Mouse (Mus musculus) lung, embryonic 14.5 days (tissue): ENCODE data around the gene Mgat3. TPM values are rescaled to one million over a fixed set of nuclear protein-coding genes. Genes with fewer than 3 reads are reported as not detected.
A peak's percentile ranks its signal among the peaks of the same experiment; 100 is the strongest.

ENCODE experiments used
- ATAC-seq: fragments of 200-750 bp; cut with Nextera tagmentation; 2 replicates; pipeline ENCODE4 v1.8.0; 2017; ENCODE audit warnings: mild to moderate bottlenecking, moderate TSS enrichment, moderate library complexity; ENCODE audit not compliant: insufficient read depth
- DNase-seq: peaks from one replicate; pipeline ENCODE4 v3.0.0-alpha.2; 2015
- H3K27ac ChIP-seq: fragments of 300-500 bp; sonication (generic); 2 replicates; pipeline ENCODE4 v1.5.1; 2014; ENCODE audit warnings: low read depth, mild to moderate bottlenecking, moderate library complexity
- H3K27me3 ChIP-seq: fragments of 300-500 bp; sonication (generic); 2 replicates; pipeline ENCODE4 v1.6.1; 2014; ENCODE audit warnings: low read length, control low read depth; ENCODE audit not compliant: insufficient read depth
- H3K36me3 ChIP-seq: fragments of 300-500 bp; sonication (generic); 2 replicates; pipeline ENCODE4 v1.6.1; 2014; ENCODE audit warnings: control low read depth; ENCODE audit not compliant: insufficient read depth
- H3K4me1 ChIP-seq: fragments of 300-500 bp; sonication (generic); 2 replicates; pipeline ENCODE4 v1.6.1; 2014; ENCODE audit warnings: antibody characterized with exemption, control low read depth; ENCODE audit not compliant: insufficient read depth
- H3K4me2 ChIP-seq: fragments of 300-500 bp; sonication (generic); 2 replicates; pipeline ENCODE4 v1.6.1; 2014; ENCODE audit warnings: mild to moderate bottlenecking
- H3K4me3 ChIP-seq: fragments of 300-500 bp; sonication (generic); 2 replicates; pipeline ENCODE4 v1.5.1; 2014; ENCODE audit warnings: low read depth, low read length
- H3K9ac ChIP-seq: fragments of 300-500 bp; sonication (generic); 2 replicates; pipeline ENCODE4 v1.6.1; 2014
- H3K9me3 ChIP-seq: fragments of 300-500 bp; sonication (generic); 2 replicates; pipeline ENCODE4 v1.6.1; 2016; ENCODE audit warnings: low read depth, low read length, control low read depth
- CTCF ChIP-seq: IDR thresholded peaks from 2 replicates; pipeline ENCODE4 v1.5.1; 2016; ENCODE audit warnings: antibody characterized with exemption, low read depth
- whole genome bisulfite sequencing: fragments of 180-500 bp; shearing (Covaris S2); extraction: QIAGEN DNeasy Blood & Tissue Kit; methylation state at CpG from one replicate; pipeline ENCODE4 v1.1.7; 2014; 5-methylcytosine and 5-hydroxymethylcytosine counted together
- polyA plus RNA-seq: library from polyadenylated mRNA; unstranded; fragments of >200 nt; fragmentation: Nextera tagmentation; extraction: Ambion mirVana; gene quantifications from 2 replicates; pipeline ENCODE4 v1.2.1, GENCODE M21; 2014

Mgat3 gene
- polyA plus RNA-seq, 1 experiment from 2014 or later, result 7.7 TPM

DNA sequence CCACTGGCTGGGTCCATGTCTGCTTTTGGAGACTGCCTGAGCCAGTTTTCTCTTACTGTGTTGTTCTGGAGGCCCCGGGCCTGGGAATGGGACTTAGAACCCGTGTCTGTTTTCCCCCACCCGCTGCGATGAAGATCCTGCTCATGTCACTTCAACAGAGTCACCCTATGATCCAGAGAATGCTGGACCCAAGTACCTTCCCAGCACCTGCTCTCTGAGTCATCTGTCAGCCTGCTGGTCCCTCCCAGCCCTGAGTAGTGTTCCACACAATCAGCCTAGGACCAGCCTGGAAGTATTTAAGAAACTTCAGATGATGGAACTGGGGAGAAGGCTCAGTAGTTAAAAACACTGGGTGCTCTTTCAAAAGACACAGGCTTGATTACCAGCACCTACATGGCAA lies 9.8 kb upstream of the Mgat3 start:
- DNase-seq (no peak), ATAC-seq (no peak)
- H3K9me3 ChIP-seq, result no peaks in the 10 kb centered on the region
- no peak for TF ChIP-seq CTCF
- peaks cover 43% of the 10 kb centered on the region for H3K36me3 ChIP-seq
- no peak overlapping the region for H3K4me2 ChIP-seq
- H3K9ac ChIP-seq, result no peak overlapping the region
- 82% methylated on average over 4 of the region's 4 CpGs for WGBS
- no peak overlapping the region for H3K4me3 ChIP-seq
- H3K27me3 ChIP-seq, result no peaks in the 10 kb centered on the region
- no peaks in the 10 kb centered on the region for H3K4me1 ChIP-seq
- H3K27ac ChIP-seq, result no peak overlapping the region

DNA sequence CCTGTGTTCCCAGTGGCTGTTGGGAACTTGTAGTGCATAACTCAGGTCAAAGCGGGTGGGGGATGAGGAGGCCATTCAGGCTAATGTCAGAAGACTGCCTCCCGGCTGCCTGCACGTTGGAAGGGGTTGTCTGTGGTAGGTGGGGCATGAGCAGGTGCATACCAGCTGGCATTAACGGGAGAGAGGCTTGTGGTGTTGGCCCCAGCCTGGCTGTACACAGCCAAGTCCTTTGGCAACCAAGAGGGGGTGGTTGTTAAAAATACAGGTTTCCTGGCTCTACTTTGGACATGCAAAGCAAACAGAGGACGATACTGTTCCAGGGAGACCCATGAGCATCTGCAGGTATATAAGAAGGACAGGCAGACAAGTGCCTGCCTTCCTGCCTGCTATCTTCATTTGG lies 8.1 kb upstream of the Mgat3 start:
- H3K9ac ChIP-seq, result no peak overlapping the region
- H3K4me3 ChIP-seq, result no peak overlapping the region
- WGBS, result 37% methylated on average over 5 of the region's 5 CpGs
- peaks cover 27% of the 10 kb centered on the region for H3K36me3 ChIP-seq
- H3K4me2 ChIP-seq, result no peak overlapping the region
- no peaks in the 10 kb centered on the region for H3K9me3 ChIP-seq
- H3K4me1 ChIP-seq, result no peaks in the 10 kb centered on the region
- no peak overlapping the region for H3K27ac ChIP-seq
- DNase-seq, result no peak
- H3K27me3 ChIP-seq, result no peaks in the 10 kb centered on the region
- TF ChIP-seq CTCF, result no peak
- no peak for ATAC-seq

GRCm38 (mm10) chr15:80169484-80169883 lies 4.0 kb upstream of the Mgat3 start:
- no peak for ATAC-seq
- Histone ChIP-seq H3K9me3 (no peaks in the 10 kb centered on the region), H3K27me3 (no peaks in the 10 kb centered on the region), H3K4me2 (no peak overlapping the region), H3K4me1 (0 out of 2 replicates have a peak, but pooled peaks cover under 1% of the 10 kb centered on the region), H3K27ac (no peak overlapping the region), H3K36me3 (no peaks in the 10 kb centered on the region), H3K4me3 (no peak overlapping the region), H3K9ac (no peak overlapping the region)
- TF ChIP-seq CTCF, result no peak
- no peak for DNase-seq
- 93% methylated on average over 1 of the region's 1 CpGs for WGBS

GRCm38 (mm10) chr15:80170357-80170756 lies 3.2 kb upstream of the Mgat3 start:
- Histone ChIP-seq H3K9me3 (no peaks in the 10 kb centered on the region), H3K4me3 (no peak overlapping the region), H3K36me3 (no peaks in the 10 kb centered on the region), H3K27me3 (0 out of 2 replicates have a peak, but pooled peaks cover 3% of the 10 kb centered on the region), H3K4me2 (no peak overlapping the region), H3K9ac (no peak overlapping the region), H3K27ac (no peak overlapping the region; the same call in 1 of the 2 replicates), H3K4me1 (0 out of 2 replicates have a peak, but pooled peaks cover 4% of the 10 kb centered on the region)
- DNase-seq (no peak), ATAC-seq (no peak)
- no peak for TF ChIP-seq CTCF
- WGBS, result 37% methylated on average over 4 of the region's 4 CpGs

DNA sequence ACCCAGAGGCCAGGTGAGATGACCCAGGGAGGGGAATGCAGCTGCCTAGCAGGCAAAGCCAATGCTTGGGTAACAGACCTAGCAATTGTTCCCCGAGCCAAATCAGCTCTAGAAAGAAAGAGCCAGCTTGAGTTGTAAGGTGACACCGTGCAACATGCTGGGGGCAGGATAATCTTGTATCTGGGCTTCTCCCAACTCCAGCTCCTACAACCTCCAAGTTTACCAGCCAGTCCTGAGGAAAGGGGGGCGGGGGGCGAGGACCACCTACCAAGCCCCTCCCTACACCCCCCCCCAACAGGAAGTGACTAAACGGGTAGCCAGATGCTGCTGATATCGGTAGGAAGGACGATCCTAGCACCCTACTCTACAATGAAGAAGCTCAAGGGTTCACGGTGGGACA lies 2.2 kb upstream of the Mgat3 start:
- 0 out of 2 replicates have a peak, but pooled peaks cover 4% of the 10 kb centered on the region for H3K4me1 ChIP-seq
- ATAC-seq (no peak), DNase-seq (peak; percentile 23)
- H3K9me3 ChIP-seq, result no peaks in the 10 kb centered on the region
- no peaks in the 10 kb centered on the region for H3K36me3 ChIP-seq
- TF ChIP-seq CTCF, result no peak
- H3K27ac ChIP-seq, result 0 out of 2 replicates have a peak overlapping the region, but pooled peaks have one; percentile 32
- WGBS, result 5% methylated on average over 8 of the region's 8 CpGs
- H3K9ac ChIP-seq, result no peak overlapping the region
- peak overlapping the region; percentile 35; the same call in 1 of the 2 replicates for H3K4me2 ChIP-seq
- 0 out of 2 replicates have a peak, but pooled peaks cover 3% of the 10 kb centered on the region for H3K27me3 ChIP-seq
- H3K4me3 ChIP-seq, result peak overlapping the region; percentile 8; the same call in 1 of the 2 replicates

DNA sequence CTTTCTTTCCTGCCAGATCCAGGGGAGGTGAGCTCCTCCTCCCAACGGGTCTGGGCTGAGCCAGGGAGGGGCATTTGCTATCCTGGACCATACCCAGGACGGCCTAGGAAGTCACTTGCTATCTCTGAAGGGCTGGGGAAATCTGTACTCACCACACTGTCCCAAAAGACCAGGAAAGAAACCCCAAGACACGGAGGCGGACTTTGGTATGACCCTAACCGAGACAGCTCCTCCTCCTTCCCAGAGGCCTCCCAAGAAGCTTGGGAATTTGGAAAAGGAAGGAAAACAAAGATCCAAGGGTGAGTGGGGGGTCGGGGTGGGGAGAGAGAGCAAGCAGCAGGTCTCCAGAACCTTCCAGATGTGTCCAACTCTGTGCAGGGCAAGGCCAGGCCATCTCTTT lies 1.7 kb upstream of the Mgat3 start:
- H3K9ac ChIP-seq, result no peak overlapping the region
- DNase-seq (no peak), ATAC-seq (no peak)
- TF ChIP-seq CTCF, result no peak
- no peaks in the 10 kb centered on the region for H3K36me3 ChIP-seq
- 0 out of 2 replicates have a peak, but pooled peaks cover 4% of the 10 kb centered on the region for H3K4me1 ChIP-seq
- peak overlapping the region; percentile 35; the same call in 1 of the 2 replicates for H3K4me2 ChIP-seq
- 0 out of 2 replicates have a peak overlapping the region, but pooled peaks have one; percentile 32 for H3K27ac ChIP-seq
- no peaks in the 10 kb centered on the region for H3K9me3 ChIP-seq
- H3K4me3 ChIP-seq, result peak overlapping the region; percentile 8; the same call in 1 of the 2 replicates
- 0 out of 2 replicates have a peak, but pooled peaks cover 3% of the 10 kb centered on the region for H3K27me3 ChIP-seq
- WGBS, result 9% methylated on average over 6 of the region's 6 CpGs

DNA sequence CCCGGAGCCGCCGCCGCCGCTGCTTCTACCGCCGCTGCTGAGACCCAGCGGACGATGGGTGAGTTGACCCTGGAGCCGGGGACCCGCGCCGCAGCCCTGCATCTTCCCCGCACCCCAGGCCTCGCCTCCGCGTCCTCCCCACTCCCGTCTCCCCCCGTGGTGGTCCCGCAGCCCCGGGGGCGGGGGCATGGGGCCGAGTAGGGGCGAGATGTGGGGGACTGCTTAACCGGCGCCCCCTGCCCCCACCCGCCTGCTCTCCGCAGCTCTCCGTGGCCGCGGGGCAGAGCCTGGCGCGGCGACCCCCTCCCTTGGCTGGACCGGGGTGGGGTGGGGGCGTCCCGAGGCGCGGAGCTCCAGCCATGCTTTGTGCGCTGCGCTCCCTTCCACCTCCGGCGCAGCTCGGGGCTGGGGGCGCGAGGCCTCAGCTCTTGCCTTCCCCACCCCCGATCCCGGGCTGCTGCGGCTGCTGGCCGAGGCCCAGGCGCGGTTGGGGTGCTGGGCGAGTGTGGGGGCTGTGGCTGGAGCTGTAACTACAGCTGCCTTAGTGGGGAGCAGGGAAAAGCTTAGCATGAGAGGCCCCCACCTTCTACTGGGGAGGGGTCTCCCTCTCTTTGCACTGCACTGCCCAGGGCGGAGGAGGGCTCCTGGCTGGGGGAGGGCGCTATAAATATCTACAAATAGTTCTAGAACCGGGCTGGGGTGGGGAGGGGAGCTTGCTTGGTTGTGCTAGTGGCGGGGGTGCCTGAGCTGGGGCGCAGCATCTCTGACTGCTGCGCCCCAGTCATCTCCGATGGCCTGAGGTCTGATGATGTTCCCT lies 468 bp downstream of the Mgat3 start:
- Histone ChIP-seq H3K9me3 (no peaks in the 10 kb centered on the region), H3K4me2 (peak overlapping the region; percentile 86), H3K27ac (peak overlapping the region; percentile 68; the same call in 1 of the 2 replicates), H3K27me3 (0 out of 2 replicates have a peak, but pooled peaks cover 3% of the 10 kb centered on the region), H3K4me3 (peak overlapping the region; percentile 80), H3K36me3 (no peaks in the 10 kb centered on the region), H3K4me1 (0 out of 2 replicates have a peak, but pooled peaks cover 4% of the 10 kb centered on the region), H3K9ac (peak overlapping the region; percentile 87)
- ATAC-seq, result peak; percentile 43
- 2% methylated on average over 59 of the region's 60 CpGs for WGBS
- peak; percentile 40 for DNase-seq
- no peak for TF ChIP-seq CTCF
